Mouse (Mus musculus): Measurements from ENCODE around the gene Asf1a. TPM values are rescaled to one million over a fixed set of nuclear protein-coding genes. Genes with fewer than 3 reads are reported as not detected.

The Asf1a gene
- polyA plus RNA-seq, 1 experiment from 2014 or later, result 165 TPM

Other genes starting within 250 kb of the Asf1a start
- 5.8 and 13.0 TPM in 2 replicates for gene Cep85l, start 216.8 kb upstream of the Asf1a start, polyA plus RNA-seq (2014; fragmentation: Nextera tagmentation; extraction: Ambion mirVana)
- 13.8 and 15.3 TPM in 2 replicates for gene Mcm9, start 33.7 kb downstream of the Asf1a start, polyA plus RNA-seq (2014; fragmentation: Nextera tagmentation; extraction: Ambion mirVana)
- gene Fam184a, start 154.4 kb downstream of the Asf1a start, polyA plus RNA-seq (2014; fragmentation: Nextera tagmentation; extraction: Ambion mirVana), result 7.0 and 7.6 TPM in 2 replicates